Mouse (Mus musculus): ENCODE results near the gene Slc7a15.
A peak's percentile ranks its signal among the peaks of the same experiment; 100 is the strongest.

Gene Slc7a15

DNA sequence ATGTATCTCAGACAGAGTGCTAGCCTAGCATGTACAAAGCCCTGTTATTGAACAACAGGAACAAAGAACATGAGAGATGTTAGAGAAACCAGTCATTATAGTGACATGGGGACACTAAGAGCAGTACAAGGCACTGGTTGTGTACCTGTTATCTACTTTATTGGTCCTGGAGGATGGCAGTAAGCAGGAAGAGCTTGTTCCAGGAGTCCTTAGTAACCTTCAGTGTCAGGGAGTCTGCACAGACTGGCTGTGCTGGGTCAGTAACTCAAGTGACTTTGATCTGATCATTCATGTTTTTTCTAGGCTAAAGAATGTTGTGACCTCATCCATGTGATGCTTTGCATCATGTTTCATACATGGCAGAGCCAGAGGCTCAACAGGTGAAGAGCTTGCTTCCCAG is 42.7 kb downstream of the Slc7a15 start:
- no peak for DNase-seq

DNA sequence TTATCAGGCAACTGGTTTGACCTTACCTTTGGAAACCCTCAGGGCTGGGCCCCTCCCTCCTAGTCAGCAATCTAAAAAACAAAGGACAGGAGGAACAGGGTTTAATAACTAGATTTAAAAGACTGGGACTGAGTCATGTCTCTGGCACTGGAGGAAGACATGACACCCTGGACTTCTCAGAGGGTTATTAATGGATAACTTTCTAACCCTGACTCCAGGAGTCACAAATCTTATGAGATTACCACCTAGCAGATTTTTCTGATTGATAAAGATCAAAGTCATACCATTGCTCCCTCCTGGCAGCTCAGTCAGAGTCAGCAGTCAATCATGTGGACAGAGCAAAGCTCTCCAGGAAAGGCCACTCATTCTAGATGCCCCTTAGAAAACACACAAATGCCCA is 43.4 kb downstream of the Slc7a15 start:
- DNase-seq, result no peak

DNA sequence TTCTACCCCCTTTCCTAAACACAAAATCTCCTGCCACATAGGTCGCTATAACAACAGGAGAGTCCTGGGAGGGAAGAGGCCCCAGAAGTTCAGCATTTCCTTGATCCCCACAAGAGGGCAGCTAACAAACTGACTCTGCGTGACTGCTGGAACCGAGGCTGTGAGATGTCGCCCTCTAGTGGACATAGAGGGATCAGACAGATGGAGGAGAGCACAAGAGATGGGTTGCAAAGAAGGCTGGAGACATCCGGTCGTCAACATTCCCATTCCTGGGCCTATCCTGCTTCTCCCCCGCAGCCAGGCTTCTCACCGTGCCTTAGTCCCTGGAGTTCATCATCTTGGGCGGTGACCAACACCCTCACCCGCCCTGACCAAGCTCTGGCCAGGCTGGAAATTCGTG is 51.5 kb downstream of the Slc7a15 start:
- DNase-seq, result peak; percentile 30

DNA sequence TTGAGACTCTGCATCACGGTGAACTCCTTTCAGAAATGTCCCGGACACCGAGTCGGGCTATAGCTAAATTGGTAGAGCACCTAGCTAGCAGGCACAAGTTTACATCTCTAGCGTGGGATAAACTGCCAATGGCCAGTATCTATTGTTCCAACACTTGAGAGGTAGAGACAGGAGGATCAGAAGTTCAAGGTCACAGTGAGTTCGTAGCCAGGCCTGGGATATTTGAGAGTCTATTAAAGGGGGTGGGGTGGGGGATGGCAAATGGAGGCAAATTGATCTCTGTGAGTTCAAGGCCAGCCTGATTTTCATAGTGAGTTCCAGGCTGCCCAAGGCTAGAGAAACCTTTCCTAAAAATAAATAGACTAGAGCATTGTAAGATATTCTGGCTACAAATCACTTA is 52.1 kb downstream of the Slc7a15 start:
- DNase-seq, result no peak

DNA sequence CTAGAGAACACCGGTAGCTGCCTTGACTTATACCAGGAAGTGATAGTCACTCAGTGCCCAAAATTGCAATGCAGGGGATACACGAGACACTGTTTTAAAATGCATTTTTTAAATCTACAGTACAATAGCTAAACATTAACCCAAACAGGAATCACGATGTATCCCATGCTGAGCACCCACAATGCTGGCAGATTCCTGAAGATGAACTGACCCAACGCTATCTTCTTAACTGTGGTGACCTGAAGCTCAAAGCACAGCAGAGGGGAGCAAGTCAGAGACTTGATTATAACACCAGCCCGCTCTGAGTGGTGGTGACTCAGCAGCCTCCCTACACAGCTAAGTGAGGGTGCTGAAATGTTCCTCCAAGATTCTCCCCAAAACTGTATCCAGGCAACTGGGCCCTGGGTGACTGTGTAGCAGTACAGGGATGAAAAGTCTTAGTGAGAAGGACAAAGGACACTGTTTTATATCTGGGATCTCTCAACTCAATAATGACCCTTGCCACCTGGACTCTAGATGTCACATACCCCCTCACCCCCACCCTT is 53.7 kb downstream of the Slc7a15 start:
- DNase-seq, result no peak

DNA sequence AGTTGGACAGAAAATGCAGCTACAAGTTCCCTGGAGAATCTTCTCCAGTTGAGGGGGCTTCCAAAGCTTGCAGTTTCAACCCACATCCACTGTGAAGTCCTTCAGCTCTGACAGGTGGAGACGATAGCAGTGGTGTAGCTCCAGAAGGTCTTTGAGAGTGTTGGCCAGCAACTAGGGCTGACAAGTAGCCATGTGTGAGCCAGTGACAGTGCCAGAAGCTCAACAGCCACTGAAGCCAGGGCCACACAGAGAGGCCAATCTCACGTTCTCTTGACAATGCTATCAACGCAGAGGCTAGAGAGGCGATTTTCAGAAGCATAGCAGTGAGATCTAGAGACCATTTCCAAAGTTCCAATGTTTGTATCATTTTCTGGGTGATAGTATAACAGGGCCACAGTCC is 56.5 kb downstream of the Slc7a15 start:
- DNase-seq, result no peak

DNA sequence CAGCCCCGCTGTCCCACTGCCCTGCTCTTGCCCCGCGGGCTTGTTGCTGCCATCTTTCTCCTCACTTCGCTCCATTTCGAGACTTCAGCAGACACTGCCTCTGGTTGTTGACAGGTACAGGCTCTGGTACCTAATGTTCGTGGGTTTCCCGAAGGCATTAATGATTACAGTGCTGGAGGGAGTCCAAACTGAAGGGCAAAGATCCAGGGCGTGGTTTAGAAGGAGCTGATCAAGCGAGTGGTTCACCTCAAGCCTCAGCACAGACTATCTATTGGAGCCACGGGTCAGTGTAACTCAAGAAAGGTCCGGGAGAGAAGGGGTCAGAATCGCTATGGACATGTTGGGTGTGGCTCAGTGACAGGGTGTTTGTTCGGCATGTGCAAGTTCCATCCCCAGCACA is 59.4 kb downstream of the Slc7a15 start:
- DNase-seq, result no peak

DNA sequence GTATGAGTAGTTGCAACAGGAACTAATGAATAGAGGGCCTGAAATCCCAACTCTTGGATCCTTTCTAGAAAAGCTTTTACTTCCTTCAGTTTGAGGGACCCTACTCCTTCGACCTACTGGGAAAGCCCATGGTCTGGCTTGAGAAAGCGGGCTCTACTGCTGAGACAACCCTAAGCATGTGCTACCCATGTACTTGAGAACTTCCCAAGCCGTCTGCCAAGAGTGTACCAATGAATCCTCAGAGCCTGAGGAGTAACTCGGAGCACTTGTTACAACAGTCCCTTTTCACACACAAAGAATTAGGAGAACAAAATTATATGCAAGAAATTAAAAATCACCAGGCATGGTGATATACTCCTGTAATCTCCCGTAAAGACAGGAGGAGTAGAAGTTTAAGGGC is 61.6 kb downstream of the Slc7a15 start:
- DNase-seq, result no peak

DNA sequence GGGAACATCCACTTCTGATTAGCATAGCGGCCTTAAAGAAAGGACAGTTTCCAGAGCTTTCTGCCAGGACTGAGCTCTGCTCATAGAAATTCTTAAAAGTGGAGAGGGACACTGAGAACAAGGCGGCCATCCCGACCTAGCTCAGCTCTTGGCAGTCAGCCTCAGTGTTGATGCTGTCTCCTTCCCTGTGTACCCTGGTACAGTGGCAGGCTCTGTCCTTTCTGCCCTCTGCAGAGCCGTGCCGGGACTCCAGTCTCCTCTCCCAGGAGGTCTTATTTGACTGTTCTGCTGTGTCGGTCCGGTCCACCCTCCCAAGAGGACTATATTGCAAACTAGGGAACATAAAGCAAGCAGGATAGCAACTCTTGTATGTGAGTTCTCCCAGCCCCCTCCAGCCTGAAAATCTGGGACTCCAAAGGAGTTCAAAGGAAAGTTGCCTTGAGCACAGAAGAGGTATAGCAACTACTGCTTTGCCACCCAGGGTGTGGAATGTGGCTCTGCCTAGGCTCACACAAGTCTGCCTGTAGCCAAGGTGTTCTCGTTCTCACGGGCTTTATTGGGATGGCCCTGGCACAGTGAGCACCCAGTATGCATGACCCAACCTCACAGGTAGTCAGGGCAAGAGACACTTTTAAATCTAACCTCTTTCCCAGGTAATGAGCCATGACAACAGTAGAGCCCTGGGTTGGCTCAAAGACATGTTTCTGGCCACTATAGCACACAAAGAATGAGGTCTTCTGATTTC is 62.5 kb downstream of the Slc7a15 start:
- DNase-seq, result no peak

DNA sequence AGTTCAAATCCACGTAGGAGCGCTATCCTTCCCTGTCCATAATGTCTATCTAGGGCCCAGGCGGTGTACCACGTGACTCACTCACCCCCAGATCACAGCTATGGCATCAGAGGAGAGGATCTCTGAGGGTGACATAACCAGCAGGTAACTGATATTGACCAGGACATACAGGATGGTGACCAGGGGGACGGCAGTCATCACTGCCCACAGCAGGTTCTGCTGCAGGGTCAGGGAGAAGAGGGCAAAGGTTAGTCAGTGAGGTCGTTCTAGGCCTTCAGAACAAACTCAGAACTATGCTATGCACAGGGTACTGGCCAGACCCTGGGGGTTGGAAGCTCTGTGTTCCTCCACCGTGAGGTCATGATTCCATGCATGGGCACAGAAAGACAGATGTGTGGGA is 63.3 kb downstream of the Slc7a15 start:
- no peak for DNase-seq

DNA sequence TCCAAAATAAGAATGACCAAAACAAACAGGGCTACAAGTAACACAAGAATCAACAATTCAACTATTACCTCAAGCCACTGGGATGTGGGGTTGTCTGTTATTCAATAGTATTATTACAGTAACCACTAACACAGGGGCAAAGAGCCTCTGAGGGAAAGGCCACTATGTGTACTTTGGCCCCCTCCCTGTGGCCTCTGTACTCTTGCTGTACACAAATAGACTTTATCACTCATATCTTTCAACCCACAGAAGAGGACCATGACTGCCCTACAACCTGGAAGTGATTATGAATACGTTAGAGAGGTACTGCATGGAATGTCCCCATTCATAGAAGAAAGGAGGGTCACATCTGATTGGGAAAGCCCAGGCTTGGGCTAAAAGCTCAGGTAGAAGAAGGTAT is 64.0 kb downstream of the Slc7a15 start:
- DNase-seq, result no peak

DNA sequence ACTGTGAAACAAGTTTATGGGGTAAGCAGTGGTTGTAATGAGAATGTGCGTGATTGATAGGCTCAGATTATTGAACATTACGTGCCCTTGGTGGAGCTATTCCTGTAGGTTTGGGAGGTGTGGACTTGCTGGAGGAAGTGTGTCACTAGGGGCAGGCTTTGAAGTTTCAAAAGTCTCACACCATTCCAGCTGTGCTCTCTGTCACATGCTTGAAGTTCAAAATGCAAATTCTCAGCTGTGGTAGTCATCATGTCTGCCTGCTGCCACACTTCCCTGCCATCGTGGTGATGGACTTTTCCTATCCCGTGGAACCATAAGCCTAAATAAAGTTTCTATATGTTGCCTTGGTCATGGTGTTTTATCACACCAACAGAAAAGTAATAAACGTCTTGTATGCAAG is 71.1 kb downstream of the Slc7a15 start:
- DNase-seq, result no peak

DNA sequence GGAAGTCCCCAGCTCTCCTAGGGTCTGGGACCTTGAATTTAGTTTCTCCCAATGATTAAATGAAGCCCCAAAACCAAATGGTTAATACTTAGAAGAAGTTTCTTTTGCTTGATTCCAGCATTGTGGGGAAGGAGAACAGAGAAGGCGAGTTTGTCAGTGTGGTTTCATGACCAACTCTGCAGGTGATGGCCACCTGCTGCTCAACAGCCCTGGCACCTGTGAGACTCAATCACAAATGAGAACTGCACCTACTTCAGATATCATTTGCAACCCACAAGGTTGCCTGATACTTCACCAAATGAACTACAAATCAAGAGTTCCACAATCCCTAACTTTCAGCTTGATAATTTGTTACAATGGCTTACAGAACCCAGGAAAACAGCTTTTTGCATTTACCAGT is 71.7 kb downstream of the Slc7a15 start:
- DNase-seq, result no peak

DNA sequence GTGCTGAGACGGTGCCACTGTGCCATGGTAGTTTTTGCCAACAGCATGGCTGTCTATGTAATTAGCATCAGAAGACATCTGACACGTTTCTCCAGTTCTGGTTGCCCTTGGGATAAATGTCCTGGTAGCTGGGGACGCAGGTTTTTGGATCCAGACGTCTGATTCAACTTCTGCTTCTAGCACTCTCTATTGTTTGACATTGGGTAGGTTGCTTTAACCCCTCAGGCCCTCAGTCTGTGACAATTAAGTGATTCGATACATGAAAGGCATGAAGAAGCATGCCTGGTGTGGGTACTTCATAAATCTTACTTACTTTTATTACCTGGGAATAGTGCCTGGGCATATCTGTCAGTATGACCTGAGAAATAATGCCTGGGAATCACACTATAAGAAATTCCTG is 74.8 kb downstream of the Slc7a15 start:
- DNase-seq, result no peak

DNA sequence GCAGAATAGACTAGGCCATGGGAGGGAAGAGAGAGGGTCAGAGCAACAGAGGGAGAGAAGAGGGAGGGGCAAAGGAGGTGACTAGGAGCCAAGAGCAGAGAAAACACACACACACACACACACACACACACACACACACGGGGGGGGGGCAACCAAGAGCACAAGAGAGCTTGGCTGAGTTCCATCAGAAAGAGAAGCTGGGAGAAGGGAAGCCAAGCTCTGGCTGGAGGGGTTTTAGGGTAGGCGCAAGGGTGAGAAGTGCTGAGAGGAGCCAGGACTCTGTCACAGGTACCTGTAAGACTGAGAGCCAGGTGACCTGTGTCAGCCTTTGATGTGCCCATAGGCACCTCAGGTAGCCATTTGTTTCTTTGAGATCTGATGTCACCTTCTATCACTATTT is 76.2 kb downstream of the Slc7a15 start:
- DNase-seq, result no peak

DNA sequence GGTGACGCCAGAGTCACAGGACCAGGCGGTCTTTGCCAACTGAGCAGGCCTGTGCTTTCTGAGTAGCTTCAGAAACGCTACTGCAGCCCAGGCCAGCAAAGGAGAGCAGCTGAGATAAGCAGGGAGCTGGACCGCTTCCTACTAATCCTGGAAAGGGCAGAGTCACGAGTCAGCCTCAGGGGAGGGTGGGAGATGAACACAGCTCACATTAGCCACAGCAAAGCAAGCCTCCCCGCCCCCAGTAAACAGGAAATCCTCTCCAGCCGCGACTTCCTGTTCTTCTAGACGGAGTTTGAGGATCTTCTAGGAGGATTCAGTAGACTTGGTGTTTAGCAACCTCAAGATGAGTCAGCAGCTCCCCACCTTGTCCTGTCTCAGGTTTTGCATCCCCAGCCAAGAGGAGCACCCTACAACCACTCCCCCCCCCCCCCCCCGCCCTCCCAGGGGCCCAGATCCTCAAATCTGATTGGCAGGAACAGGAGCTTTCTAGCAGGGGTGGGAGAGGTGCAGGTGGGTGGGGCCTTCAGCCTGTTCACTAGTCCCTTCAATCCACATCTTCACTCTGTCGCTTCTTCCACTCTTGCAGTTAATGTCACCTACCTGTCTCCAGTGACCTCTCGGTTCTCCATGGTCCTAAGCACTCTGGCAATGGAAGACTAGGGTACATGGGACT is 77.4 kb downstream of the Slc7a15 start:
- DNase-seq, result no peak

DNA sequence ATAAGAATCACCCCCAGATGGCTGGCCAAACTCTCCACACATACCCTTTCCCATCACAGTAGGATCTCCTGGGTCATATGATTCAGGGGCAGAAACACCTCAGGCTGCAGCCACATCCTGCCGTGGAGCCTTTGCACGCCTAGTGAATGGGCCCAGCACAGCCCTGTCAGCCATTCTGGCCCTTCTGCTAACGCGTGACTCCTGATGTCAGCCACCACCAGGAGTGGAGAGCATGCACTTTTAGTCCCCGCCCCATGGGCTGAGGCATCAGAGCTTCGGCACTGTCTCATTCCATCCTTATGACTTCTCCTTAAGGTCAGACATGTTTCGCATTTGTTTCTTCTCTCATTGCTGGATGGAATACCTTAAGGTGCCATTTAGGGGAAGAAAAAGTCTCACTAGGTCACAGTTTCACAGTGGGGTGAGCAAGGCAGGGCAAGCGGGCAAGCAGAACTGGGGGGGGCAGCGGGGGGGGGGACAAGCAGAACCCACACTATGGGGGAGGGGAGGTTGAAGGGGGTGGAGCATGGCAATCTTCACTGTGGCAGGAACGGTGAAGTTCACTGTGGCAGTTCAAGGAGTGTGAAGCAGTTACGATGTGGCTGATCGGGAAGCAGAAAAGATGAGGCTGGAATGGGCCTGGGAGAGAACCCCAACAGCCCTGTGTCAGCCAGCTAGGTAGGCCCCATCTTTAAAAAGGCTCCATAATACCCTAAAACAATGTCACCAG is 79.3 kb downstream of the Slc7a15 start:
- DNase-seq, result no peak

DNA sequence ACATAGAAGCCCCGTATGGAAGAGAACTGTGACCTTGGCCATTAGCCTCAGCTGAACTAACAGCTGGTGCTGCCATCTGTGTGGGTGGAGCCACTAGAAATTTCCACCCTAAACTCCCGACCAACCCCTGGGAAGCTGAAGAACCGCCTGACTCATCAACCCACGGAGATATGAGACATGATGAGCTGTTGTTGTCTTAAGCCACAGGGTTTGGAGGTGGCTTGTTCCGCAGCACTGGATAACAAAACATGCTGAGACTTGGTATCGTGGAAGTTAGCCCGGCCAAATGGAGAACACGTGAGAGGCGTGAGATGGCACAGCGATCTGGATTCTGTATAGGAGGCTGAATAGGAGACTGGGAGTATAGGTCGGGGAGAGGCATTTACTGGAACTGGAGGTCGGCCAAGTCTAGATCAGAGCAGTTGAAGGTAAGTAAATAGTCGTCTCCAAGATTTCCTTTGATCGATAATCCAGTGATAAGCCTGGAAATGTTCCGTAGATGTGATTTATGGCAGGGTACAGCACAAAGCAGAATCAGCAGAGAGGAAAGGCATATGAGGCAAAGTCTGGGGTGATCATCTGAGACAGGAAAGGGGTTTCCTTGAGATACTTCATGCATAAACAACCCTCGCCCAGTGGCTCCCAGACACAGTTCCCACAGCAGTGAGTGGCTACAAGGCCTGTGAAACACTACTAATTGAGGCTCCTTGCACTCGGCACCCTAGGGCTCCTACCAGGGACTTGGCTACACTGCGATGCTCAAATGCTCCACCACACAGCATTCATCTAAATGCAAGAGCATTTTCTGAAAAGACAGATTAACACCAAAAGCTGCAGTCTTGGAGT is 87.6 kb downstream of the Slc7a15 start:
- no peak for DNase-seq

DNA sequence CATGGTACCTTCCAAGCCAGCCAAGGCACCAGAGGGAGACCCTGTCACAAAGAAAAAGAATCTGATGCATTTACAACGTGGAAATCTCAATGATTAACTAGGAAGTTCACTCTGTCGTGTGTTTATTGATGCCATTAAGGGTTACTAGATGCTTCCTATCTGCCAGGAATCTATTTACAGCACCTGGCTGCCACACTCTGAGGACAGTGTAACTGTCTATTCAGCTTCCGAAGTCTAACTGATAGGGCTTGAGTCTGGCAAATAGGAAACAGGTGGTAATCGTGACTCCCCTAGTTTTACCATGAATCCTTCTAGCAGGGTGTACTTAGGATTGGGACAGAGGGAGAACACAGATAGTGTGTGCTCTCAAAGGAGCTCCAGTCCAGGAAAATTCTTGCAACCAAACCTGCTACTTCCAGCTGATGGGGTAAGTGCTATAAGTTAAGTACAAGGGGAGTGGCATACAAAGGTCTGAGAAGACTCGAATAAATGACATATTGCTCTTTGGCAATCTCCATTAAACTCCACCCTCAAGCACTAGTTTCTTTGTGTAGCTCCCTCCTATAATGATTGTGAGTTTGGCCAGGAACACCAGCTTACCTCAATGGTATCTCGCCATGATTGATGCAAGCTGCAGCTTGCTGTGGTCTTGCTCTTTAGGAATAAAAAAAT is 88.4 kb downstream of the Slc7a15 start:
- no peak for DNase-seq

DNA sequence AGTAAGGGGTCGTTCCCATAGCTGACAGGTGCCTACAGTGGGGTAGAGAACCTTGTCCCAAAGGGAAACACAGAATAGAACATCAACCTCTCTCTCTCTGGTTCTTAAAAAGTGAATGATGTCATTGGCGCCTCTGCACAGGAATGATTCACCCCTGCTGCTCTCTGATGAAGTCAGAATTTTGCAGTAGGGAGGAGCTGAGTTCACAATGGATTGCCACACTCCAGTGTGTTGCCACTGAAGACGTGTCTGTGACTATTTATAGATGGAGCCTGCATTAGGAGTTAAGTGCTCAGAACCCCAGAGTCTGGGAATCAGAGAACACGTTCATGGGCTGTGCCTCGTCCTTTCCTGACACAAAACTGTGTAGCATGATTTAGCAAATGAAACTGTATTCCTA is 89.2 kb downstream of the Slc7a15 start:
- DNase-seq, result no peak

DNA sequence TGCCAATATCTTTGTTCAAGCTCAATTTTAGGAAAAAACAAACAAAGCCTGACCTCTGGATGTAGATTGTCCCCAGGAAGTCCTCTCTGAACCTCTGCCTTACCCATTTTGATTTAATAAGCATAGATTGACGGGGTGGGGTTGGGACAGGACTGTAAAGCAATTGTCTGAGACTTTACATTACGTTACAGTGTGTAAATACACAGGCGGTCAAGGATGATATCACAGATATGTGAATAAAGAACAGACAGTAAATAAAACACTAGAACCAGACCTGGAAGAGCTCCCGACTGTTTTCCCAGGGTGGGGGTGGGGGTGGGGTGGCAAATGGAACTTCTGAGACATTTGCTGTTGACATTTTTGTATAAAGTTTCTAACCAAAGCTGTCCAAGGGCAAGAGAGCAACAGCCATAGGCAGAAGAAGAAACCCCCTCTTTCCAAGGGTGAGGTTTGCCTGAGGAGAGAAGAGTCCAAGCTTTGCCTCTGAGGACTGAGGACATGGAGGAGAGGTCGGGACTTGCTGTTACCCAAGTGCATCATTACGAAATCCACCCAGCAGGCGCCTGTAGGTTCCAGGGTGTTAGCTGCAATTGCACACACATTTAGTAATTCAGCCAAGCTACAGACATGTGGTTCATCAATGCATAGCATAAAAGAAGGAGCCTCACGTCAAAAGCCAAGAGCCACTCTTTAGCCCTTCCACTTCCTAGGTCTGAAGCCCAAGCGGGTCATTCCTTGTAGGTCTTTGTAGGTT is 91.7 kb downstream of the Slc7a15 start:
- DNase-seq, result no peak

DNA sequence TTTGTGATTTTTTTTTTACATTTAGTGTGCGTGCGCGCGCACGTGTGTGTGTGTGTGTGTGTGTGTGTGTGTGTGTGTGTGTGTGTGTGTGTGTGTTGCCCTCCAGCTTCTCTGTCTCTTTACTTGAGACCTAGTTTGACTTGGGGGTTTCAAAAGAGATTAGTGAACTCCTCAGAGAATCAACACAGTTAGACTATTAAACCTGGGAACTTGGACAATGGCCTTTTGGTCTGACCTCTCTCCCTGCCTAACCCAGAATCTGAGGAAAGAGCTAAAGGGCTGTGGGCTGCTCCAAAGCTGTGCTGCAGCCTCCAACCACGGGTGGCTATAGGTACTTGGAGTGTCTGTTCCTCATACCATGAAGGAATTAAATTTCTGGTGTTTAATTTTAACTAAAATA is 94.7 kb downstream of the Slc7a15 start:
- DNase-seq, result no peak
